Mouse (Mus musculus) midbrain, embryonic 14.5 days (tissue): ENCODE measurements around the gene Polr3gl. TPM values are rescaled to one million over a fixed set of nuclear protein-coding genes. Genes with fewer than 3 reads are reported as not detected.
"Not testable (repeated sequence)": the region's sequence is repeated elsewhere in the genome, so short reads cannot be mapped to it uniquely, and the experiment has no call there.

Experiments used
- ATAC-seq: fragments of 200-750 bp; cut with Nextera tagmentation; 2 replicates; pipeline ENCODE4 v1.8.0; 2017; ENCODE audit warnings: moderate number of reproducible peaks, moderate library complexity; ENCODE audit not compliant: low FRiP score, low TSS enrichment
- DNase-seq: peaks from one replicate; pipeline ENCODE4 v3.0.0-alpha.2; 2015
- H3K27ac ChIP-seq: fragments of 300-500 bp; sonication (generic); replicated peaks from 2 replicates; pipeline ENCODE4 v1.5.1; 2014; ENCODE audit warnings: mild to moderate bottlenecking, low read depth, low read length, moderate library complexity
- H3K27me3 ChIP-seq: fragments of 300-500 bp; sonication (generic); 2 replicates; pipeline ENCODE4 v1.6.1; 2014; ENCODE audit warnings: low read length, control low read depth, mixed read lengths; ENCODE audit not compliant: control insufficient read depth, insufficient read depth
- H3K36me3 ChIP-seq: fragments of 300-500 bp; sonication (generic); 2 replicates; pipeline ENCODE4 v1.6.1; 2014; ENCODE audit warnings: low read length, control low read depth; ENCODE audit not compliant: control insufficient read depth, insufficient read depth
- H3K4me1 ChIP-seq: fragments of 300-500 bp; sonication (generic); 2 replicates; pipeline ENCODE4 v1.6.1; 2014; ENCODE audit warnings: mild to moderate bottlenecking, antibody characterized with exemption, low read length, control low read depth; ENCODE audit not compliant: control insufficient read depth, insufficient read depth
- H3K4me2 ChIP-seq: fragments of 300-500 bp; sonication (generic); 2 replicates; pipeline ENCODE4 v1.6.1; 2014; ENCODE audit warnings: mild to moderate bottlenecking, low read length, moderate library complexity
- H3K4me3 ChIP-seq: fragments of 300-500 bp; sonication (generic); replicated peaks from 2 replicates; pipeline ENCODE4 v1.5.1; 2014; ENCODE audit warnings: low read depth, low read length
- H3K9ac ChIP-seq: fragments of 300-500 bp; sonication (generic); replicated peaks from 2 replicates; pipeline ENCODE4 v1.6.1; 2014; ENCODE audit warnings: mild to moderate bottlenecking, low read length, moderate library complexity
- H3K9me3 ChIP-seq: fragments of 300-500 bp; sonication (generic); 2 replicates; pipeline ENCODE4 v1.6.1; 2016; ENCODE audit warnings: low read length, control low read depth, mixed read lengths; ENCODE audit not compliant: control insufficient read depth
- WGBS: fragments of 180-500 bp; shearing (Covaris S2); extraction: QIAGEN DNeasy Blood & Tissue Kit; methylation state at CpG from one replicate; pipeline ENCODE4 v1.1.7; 2014; 5-methylcytosine and 5-hydroxymethylcytosine counted together
- polyA plus RNA-seq: library from polyadenylated mRNA; unstranded; fragments of >200 nt; fragmentation: Nextera tagmentation; extraction: Ambion mirVana; gene quantifications from 2 replicates; pipeline ENCODE4 v1.2.1, GENCODE M21; 2014

Gene Polr3gl
- polyA plus RNA-seq, 1 experiment from 2014 or later = 17.1 TPM

GRCm38 (mm10) chr3:96623201-96623600 is 29.2 kb upstream of the Polr3gl start:
- H3K4me3 ChIP-seq = no peak overlapping the region
- no peak overlapping the region for H3K9ac ChIP-seq
- no peaks in the 10 kb centered on the region for H3K9me3 ChIP-seq
- ATAC-seq (no peak), DNase-seq (no peak)
- peaks cover 66% of the 10 kb centered on the region for H3K36me3 ChIP-seq
- no peaks in the 10 kb centered on the region for H3K27me3 ChIP-seq
- no peak overlapping the region for H3K27ac ChIP-seq
- no peak overlapping the region for H3K4me2 ChIP-seq
- no peaks in the 10 kb centered on the region for H3K4me1 ChIP-seq
- WGBS = 96% methylated on average over 4 of the region's 4 CpGs

DNA sequence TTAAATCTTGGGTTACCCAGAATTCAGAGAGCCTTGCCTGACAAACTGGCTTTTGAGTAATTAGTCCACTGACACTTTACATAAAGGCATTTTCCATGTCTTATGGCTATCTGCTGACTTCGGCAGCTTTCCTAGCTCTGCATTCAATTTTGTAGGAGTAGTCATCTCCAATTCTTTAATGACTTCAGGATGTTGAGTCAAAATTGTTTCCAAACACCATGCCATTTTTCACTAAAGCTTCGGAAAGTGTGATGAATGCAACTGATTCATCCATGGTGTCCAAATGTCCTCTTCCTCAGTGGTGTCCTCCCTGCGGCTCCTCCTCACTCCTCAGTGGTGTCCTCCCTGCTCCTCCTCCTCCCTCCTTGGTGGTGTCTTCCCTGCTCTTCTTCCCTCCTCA is 24.0 kb upstream of the Polr3gl start:
- Histone ChIP-seq H3K4me1 (no peaks in the 10 kb centered on the region), H3K4me2 (no peak overlapping the region), H3K27ac (no peak overlapping the region), H3K9me3 (no peaks in the 10 kb centered on the region), H3K4me3 (no peak overlapping the region), H3K9ac (no peak overlapping the region), H3K27me3 (no peaks in the 10 kb centered on the region), H3K36me3 (peaks cover 67% of the 10 kb centered on the region)
- WGBS = 96% methylated on average over 3 of the region's 3 CpGs
- ATAC-seq (no peak), DNase-seq (no peak)

DNA sequence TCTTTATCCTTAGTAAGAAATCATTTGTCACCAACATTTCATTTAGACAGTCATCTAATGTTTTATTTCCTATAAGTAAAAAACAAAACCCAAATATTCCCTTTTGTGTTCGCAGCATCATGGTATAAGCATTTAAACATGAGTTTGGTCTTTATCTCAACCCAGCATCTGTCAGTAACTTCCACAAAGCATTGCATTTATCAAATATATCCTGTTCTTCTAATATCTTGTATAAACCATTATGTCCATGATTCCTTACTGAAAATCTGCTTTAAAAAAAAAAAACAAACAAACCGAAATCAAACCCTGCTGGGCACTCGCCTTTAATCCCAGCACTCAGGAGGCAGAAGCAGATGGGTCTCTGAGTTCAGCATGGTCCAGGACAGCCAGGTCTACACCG is 12.6 kb upstream of the Polr3gl start:
- H3K9me3 ChIP-seq = no peaks in the 10 kb centered on the region
- 0 out of 2 replicates have a peak, but pooled peaks cover 3% of the 10 kb centered on the region for H3K36me3 ChIP-seq
- no peak overlapping the region for H3K4me2 ChIP-seq
- 89% methylated on average over 4 of the region's 4 CpGs for WGBS
- no peaks in the 10 kb centered on the region for H3K27me3 ChIP-seq
- no peak for ATAC-seq
- H3K9ac ChIP-seq = no peak overlapping the region
- DNase-seq = no peak
- H3K27ac ChIP-seq = no peak overlapping the region
- H3K4me1 ChIP-seq = peaks cover 33% of the 10 kb centered on the region
- H3K4me3 ChIP-seq = no peak overlapping the region

GRCm38 (mm10) chr3:96606007-96606406 is 12.0 kb upstream of the Polr3gl start:
- not testable (repeated sequence) for H3K9me3 ChIP-seq, H3K27ac ChIP-seq, H3K9ac ChIP-seq, ATAC-seq, H3K4me2 ChIP-seq, DNase-seq, H3K36me3 ChIP-seq, H3K4me3 ChIP-seq, H3K27me3 ChIP-seq
- H3K4me1 ChIP-seq = peaks cover 33% of the 10 kb centered on the region
- 81% methylated on average over 3 of the region's 4 CpGs for WGBS

- H3K4me1 ChIP-seq = peaks cover 49% of the 10 kb centered on the region
- ATAC-seq = no peak
- 33% methylated on average over 5 of the region's 5 CpGs for WGBS
- H3K27me3 ChIP-seq = no peaks in the 10 kb centered on the region
- peak overlapping the region; percentile 87 for H3K4me2 ChIP-seq
- peak overlapping the region; percentile 92 for H3K9ac ChIP-seq
- H3K9me3 ChIP-seq = no peaks in the 10 kb centered on the region
- H3K4me3 ChIP-seq = peak overlapping the region; percentile 69
- H3K36me3 ChIP-seq = no peaks in the 10 kb centered on the region
- peak overlapping the region; percentile 95 for H3K27ac ChIP-seq
- DNase-seq = peak; percentile 59
Observed at GRCm38 (mm10) chr3:96603311-96603710, 9.3 kb upstream of the Polr3gl start.

DNA sequence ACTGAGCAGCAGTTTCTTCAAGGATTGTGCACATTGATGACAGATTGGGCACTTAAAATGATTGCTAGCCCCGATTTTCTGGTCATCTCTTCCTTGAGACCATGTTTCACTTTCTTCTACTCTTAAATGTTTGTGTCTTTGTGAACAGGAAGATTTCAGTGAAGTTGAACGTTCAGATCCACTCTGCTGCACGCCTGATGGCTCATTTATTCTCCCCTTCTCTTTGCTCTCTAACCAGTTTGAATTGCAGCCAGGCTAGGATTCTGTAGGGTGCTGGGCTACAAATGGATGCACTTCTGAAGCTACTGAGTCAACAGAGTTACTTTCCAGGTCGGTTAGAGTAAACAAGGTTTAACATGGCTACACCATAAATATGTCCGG is 8.7 kb upstream of the Polr3gl start:
- Histone ChIP-seq H3K36me3 (no peaks in the 10 kb centered on the region), H3K4me1 (peaks cover 53% of the 10 kb centered on the region), H3K27ac (peak overlapping the region; percentile 95), H3K9ac (peak overlapping the region; percentile 92), H3K27me3 (no peaks in the 10 kb centered on the region), H3K4me2 (peak overlapping the region; percentile 87), H3K4me3 (peak overlapping the region; percentile 69), H3K9me3 (no peaks in the 10 kb centered on the region)
- DNase-seq (peak; percentile 25), ATAC-seq (no peak)
- 21% methylated on average over 5 of the region's 5 CpGs for WGBS

GRCm38 (mm10) chr3:96601941-96602703 is 8.1 kb upstream of the Polr3gl start:
- H3K27me3 ChIP-seq = no peaks in the 10 kb centered on the region
- no peaks in the 10 kb centered on the region for H3K36me3 ChIP-seq
- H3K9me3 ChIP-seq = no peaks in the 10 kb centered on the region
- ATAC-seq (no peak), DNase-seq (peak; percentile 66)
- 9% methylated on average over 10 of the region's 10 CpGs for WGBS
- H3K4me2 ChIP-seq = peak overlapping the region; percentile 87
- H3K27ac ChIP-seq = peak overlapping the region; percentile 95
- peak overlapping the region; percentile 69 for H3K4me3 ChIP-seq
- H3K9ac ChIP-seq = peak overlapping the region; percentile 92
- H3K4me1 ChIP-seq = peaks cover 59% of the 10 kb centered on the region

DNA sequence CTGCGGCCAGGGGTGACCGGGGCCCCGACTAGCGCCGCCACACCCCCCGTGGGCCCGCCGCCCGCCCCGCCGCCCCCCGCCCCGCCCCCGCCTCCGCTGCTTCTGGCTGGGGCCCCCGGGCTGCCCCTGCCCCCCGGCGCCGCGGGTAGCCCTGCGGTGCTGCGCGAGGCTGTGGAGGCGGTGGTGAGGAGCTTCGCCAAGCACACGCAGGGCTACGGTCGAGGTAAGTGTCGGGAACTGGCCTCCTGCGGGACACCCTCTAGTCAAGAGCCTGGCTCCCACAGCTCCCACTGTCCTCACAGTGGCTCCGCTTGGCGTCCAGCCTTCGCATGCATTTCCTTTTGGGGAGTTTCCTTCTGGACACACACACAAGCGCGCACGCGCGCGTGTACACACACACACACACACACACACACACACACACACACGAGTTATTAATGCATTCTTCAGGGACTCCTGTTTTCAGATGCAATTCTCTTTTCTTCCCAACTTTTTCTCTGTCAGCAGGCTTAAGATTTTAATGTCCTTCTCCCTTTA is 7.3 kb upstream of the Polr3gl start:
- Histone ChIP-seq H3K9me3 (no peaks in the 10 kb centered on the region), H3K4me1 (peaks cover 66% of the 10 kb centered on the region), H3K4me3 (peak overlapping the region; percentile 69), H3K27me3 (no peaks in the 10 kb centered on the region), H3K27ac (peak overlapping the region; percentile 95), H3K9ac (peak overlapping the region; percentile 92), H3K36me3 (no peaks in the 10 kb centered on the region), H3K4me2 (peak overlapping the region; percentile 87)
- peak; percentile 49 for ATAC-seq
- peak; percentile 82 for DNase-seq
- under 1% methylated on average over 38 of the region's 40 CpGs for WGBS
